Mouse (Mus musculus): Measurements from ENCODE around the gene Pon2. TPM values are rescaled to one million over a fixed set of nuclear protein-coding genes. Genes with fewer than 3 reads are reported as not detected.
A peak's percentile ranks its signal among the peaks of the same experiment; 100 is the strongest.
"Not testable (repeated sequence)": the region's sequence is repeated elsewhere in the genome, so short reads cannot be mapped to it uniquely, and the experiment has no call there.

Gene Pon2
- total RNA-seq, 1 experiment from 2014 or later: 39.7 TPM

DNA sequence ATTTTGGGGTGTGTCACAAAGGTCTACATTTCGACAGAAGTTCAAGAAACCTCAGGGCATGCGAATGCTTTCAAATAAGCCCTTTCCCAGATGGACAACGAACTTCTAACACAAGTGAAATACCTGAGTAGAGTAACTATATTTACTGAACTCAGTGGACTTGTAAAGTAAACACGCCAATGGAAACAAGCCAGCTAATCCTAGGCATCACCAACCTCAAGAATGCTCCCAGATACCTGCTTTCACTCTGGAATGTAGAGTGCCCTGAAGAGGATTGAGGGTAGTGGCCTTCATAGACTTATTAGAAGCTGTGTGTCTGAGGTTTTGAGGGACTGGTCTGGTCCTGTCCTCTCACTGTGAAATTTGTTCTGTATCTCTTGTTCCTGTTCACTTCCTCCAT, 60.7 kb downstream of the Pon2 start:
- no peak for ATAC-seq (ENCODE audit: extremely low read depth, insufficient number of reproducible peaks, low FRiP score, poor library complexity, severe bottlenecking)

DNA sequence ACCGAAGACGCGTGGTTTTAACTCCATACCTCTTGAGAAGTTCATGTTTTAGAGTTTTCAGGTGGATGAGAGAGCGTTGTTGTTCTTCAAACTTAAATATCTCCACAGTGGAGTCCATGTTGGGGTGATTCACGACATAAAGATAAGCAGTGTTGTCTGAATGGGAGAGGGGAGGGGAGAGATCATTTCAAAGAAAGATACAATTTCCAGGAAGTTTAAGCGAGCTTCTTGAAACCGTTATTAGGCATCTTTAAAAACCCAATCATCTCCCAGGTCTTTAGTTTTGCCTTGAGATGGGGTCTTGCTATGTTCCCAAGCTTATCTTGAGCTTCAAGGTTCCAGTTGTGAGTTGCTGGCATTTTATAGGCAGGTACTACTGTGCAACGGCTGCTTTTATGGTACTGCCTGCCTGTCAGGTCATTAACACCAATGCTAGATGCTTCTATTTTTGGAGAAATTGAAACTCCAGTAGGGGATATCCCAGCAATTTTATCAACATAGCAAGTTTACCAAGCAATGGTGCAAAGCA, 61.3 kb downstream of the Pon2 start:
- ATAC-seq (ENCODE audit: extremely low read depth, insufficient number of reproducible peaks, low FRiP score, poor library complexity, severe bottlenecking): no peak

DNA sequence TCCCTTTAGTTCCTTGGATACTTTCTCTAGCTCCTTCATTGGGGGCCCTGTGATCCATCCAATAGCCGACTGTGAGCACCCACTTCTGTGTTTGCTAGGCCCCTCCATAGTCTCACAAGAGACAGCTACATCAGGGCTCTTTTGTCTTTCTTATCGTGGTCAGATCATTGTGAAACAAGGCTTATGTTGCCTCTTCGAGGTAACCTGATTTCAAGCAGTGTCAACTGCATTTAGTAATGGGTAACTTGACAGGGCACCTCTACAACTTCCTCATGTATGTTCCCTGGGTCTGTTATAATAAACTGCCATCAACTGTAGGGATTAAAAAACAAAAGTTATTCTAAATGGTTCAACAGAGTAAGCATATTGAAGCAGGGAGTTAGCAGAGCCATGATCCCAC, 63.7 kb downstream of the Pon2 start:
- no peak for ATAC-seq (ENCODE audit: extremely low read depth, insufficient number of reproducible peaks, low FRiP score, poor library complexity, severe bottlenecking)

DNA sequence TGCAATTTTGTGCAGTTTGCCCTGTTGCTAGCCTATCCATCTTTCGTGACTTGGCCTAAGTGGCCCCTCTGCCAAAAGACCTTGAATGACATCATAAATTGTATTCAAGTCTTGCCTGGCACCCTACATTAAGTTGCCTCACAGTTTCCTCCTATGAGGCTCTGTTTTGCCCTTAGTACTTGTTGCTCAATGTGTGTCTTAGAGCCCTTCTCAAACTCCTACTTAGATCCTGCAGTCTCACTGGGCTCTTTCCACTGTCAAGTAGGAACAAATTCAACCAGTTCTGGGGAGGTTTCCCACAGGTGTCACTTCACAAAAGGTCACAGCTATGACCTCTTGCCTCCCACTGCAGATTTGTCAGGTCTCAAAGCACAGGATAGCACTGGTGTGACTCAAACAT, 64.4 kb downstream of the Pon2 start:
- peak; percentile 69 for ATAC-seq (ENCODE audit: extremely low read depth, insufficient number of reproducible peaks, low FRiP score, poor library complexity, severe bottlenecking)

DNA sequence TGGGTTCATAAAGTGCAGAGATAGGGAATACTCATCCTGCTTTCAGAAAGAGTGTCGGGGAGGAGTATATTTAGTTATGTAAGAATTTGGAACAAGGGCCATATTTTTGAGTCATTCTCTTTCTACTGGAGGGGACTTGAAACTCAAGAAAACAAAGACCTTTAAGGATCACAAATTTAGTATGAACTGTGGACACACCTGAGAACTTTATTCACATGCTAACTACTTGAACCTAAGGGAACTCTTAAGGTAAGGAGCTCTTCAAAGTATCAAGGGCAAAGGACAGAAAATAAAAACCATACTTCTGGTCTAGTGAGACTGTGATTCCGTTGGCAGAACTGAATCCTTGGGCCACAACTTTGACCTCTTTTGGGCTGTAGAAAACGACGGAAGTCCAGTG, 66.2 kb downstream of the Pon2 start:
- no peak for ATAC-seq (ENCODE audit: extremely low read depth, insufficient number of reproducible peaks, low FRiP score, poor library complexity, severe bottlenecking)

DNA sequence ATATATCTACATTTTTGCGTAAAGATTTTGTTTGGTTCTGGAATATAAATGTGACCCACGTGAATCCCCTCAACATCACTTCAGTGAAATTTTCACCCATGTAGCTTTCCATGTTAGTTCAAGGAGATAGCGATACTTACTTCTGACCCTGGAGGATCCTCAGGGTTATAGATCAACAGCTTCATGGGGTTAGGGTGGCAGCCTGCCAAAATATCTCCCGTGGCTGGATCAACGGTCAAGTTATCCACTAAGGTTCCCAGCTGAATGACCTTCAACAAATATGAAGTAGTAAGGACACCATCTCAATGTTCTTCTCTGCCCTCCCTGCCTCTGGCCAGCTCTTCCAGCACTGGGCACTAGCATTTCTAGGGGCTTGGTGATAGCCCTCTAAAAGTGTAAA, 68.0 kb downstream of the Pon2 start:
- ATAC-seq (ENCODE audit: extremely low read depth, insufficient number of reproducible peaks, low FRiP score, poor library complexity, severe bottlenecking): no peak

DNA sequence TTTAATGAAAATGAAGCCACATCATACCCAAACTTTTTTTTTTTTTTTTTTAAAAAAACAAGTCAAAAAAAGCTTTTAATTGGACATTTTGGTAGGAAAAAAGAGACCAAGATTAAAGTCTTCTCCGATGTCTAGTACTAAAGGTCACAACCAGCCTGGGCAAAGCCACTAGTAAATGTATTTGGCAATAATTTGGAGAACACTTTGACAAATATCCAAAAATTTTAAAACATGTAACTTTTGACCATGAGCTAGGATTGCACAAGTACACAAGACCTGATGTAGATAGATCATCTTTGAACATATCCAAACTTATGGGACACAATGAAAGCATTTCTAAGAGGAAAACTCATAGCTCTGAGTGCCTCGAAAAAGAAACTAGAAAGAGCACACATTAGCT, 74.7 kb downstream of the Pon2 start:
- ATAC-seq (ENCODE audit: extremely low read depth, insufficient number of reproducible peaks, low FRiP score, poor library complexity, severe bottlenecking): not testable (repeated sequence)

DNA sequence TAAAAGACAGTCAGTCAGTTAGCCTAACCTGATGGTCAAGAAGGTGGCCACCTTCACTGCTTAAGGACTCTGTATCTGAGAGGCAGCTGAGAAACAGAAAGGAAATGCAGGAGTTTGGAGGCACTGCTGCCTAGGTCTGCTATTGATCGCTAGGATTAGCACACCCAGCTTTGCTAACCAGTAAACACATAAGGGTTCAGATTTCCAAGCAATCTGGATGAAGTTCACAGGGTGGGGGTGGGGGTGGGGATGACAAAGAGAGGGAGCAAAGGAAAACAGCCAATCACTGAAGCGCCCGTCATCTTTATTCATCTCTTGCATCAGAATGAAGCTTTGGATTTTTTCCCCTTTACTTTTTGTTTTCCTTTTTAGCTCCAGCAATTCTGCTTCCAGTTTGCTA, 76.2 kb downstream of the Pon2 start:
- no peak for ATAC-seq (ENCODE audit: extremely low read depth, insufficient number of reproducible peaks, low FRiP score, poor library complexity, severe bottlenecking)

DNA sequence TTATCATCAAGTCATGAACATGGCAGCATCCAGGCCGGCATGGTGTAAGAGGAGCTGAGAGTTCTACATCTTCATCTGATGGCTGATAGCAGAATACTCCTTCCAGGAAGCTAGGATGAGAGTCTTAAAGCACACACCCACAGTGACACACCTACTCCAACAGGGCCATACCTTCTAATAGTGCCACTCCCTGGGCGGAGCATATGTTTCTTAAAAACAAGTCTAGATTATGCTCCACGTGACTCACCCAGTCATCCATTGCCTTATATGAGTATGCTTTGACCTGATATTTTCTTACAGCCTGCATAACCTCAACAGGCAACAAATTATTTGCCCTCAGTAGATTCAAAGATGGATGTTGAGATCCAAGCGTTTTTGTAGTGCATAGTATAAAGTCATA, 80.1 kb downstream of the Pon2 start:
- no peak for ATAC-seq (ENCODE audit: extremely low read depth, insufficient number of reproducible peaks, low FRiP score, poor library complexity, severe bottlenecking)

Other genes starting within 250 kb of the Pon2 start
- gene Pon1, start 104.5 kb downstream of the Pon2 start, total RNA-seq (2017): not detected in 2 replicates
- gene Pon3, start 42.2 kb downstream of the Pon2 start, total RNA-seq (2017): 0.61 and 2.9 TPM in 2 replicates
- gene Asb4, start 84.9 kb upstream of the Pon2 start, total RNA-seq (2017): not detected in 2 replicates
- gene Pdk4, start 197.9 kb upstream of the Pon2 start, total RNA-seq (2017): not detected in 2 replicates